Mouse (Mus musculus) ES-E14 (cell line): ENCODE measurements around the gene Cap2. TPM values are rescaled to one million over a fixed set of nuclear protein-coding genes. Genes with fewer than 3 reads are reported as not detected.

ENCODE experiments used
- DNase-seq: peaks from one replicate; pipeline ENCODE4 v3.0.0-alpha.2; 2013; ENCODE audit warnings: low read depth, low spot score
- H3K27ac ChIP-seq: 2 replicates; pipeline ENCODE4 v1.5.1; 2012; ENCODE audit warnings: low read depth, mild to moderate bottlenecking, low read length, moderate library complexity, mixed read lengths; ENCODE audit not compliant: poor library complexity, insufficient read depth, severe bottlenecking
- H3K36me3 ChIP-seq: 2 replicates; pipeline ENCODE4 v1.6.1; 2012; ENCODE audit warnings: mild to moderate bottlenecking, low read length, moderate library complexity, mixed read lengths; ENCODE audit not compliant: control insufficient read depth, poor library complexity, insufficient read depth, severe bottlenecking
- H3K4me1 ChIP-seq, 2 experiments: fragments of 150-350 bp in 1 of 2; sonication (generic) in 1 of 2; 2 replicates each; pipeline ENCODE4 v1.6.1; 2012; ENCODE audit warnings: low read length in 2 of 2, mild to moderate bottlenecking in 1 of 2, mixed read lengths in 1 of 2; ENCODE audit not compliant: control insufficient read depth in 2 of 2, insufficient read depth in 2 of 2, poor library complexity in 1 of 2
- H3K4me3 ChIP-seq, 2 experiments: fragments of 150-350 bp in 1 of 2; sonication (generic) in 1 of 2; 2 replicates each; pipeline ENCODE4 v1.5.1; 2012; ENCODE audit warnings: low read length in 2 of 2, low read depth in 1 of 2, mild to moderate bottlenecking in 1 of 2, mixed read lengths in 1 of 2; ENCODE audit not compliant: insufficient read depth in 1 of 2, poor library complexity in 1 of 2, severe bottlenecking in 1 of 2
- H3K9ac ChIP-seq: 2 replicates; pipeline ENCODE4 v1.6.1; 2012; ENCODE audit warnings: low read depth, mild to moderate bottlenecking, low read length, mixed read lengths; ENCODE audit not compliant: poor library complexity, insufficient read depth, severe bottlenecking
- H3K9me3 ChIP-seq: fragments of 150-350 bp; sonication (generic); 2 replicates; pipeline ENCODE4 v1.6.1; 2012; ENCODE audit warnings: low read depth, mild to moderate bottlenecking, low read length; ENCODE audit not compliant: control insufficient read depth, insufficient read depth
- CHD2 ChIP-seq: IDR thresholded peaks from 2 replicates; pipeline ENCODE4 v1.6.1; 2014; ENCODE audit warnings: mild to moderate bottlenecking, low read depth, low read length, inconsistent platforms
- ZC3H11A ChIP-seq: IDR thresholded peaks from 2 replicates; pipeline ENCODE4 v1.6.1; 2012; ENCODE audit warnings: low read depth, mild to moderate bottlenecking, inconsistent platforms, low read length, borderline replicate concordance
- in situ Hi-C, 2 experiments: fragments of 600-800 bp; cut with MboI; formaldehyde crosslinking; loops; one replicate each; pipeline ENCODE4 v1.15.1; 2025; ENCODE audit warnings: low sequenced_read_pairs in 2 of 2, inconsistent platforms in 1 of 2; ENCODE audit not compliant: unreplicated experiment in 2 of 2
- total RNA-seq: library from RNA; depleted of rRNA; stranded (reverse); fragments of 300-350 nt; gene quantifications from 2 replicates; pipeline ENCODE4 v1.2.3, GENCODE M21; 2012; rRNA removed

Cap2 gene
- total RNA-seq, 1 experiment: 5.1 TPM

DNA sequence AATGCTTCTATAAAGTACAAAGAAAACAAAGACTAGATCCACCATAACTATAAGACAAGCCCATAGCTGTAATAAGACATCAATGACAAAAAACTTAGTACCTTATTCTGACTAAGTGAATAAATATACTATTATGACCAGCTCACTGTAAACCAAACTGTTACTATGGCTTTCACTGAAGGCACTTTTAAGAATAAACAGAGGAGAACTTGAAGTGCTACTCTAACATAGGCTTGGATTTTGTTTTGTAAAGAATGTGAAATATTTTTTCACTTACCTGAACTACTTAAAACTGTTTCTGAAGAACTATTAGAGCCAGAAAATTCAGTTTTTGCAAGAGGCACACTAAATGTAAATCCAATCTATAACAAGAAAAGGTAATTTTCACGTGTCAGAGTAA lies 197.7 kb downstream of the Cap2 start:
- Histone ChIP-seq H3K27ac (no peak overlapping the region), H3K4me3 (no peak overlapping the region), H3K9me3 (no peaks in the 10 kb centered on the region), H3K9ac (no peak overlapping the region), H3K4me1 (peaks cover 0 to 23% of the 10 kb centered on the region in 2 experiments; a peak in 2 of 4 replicates), H3K36me3 (peaks cover 1% of the 10 kb centered on the region; the same call in 1 of the 2 replicates)
- TF ChIP-seq ZC3H11A (no peak), CHD2 (no peak)
- in situ Hi-C loops: no loop called here
- DNase-seq: no peak

Other genes with a start within 250 kb of the Cap2 start
- gene Stmnd1, start 228.1 kb upstream of the Cap2 start, total RNA-seq: not detected in 2 replicates
- gene Rbm24, start 83.4 kb upstream of the Cap2 start, total RNA-seq: 0.54 TPM in 1 of 2 replicates, not detected in the other
- 28.2 and 32.0 TPM in 2 replicates for gene Fam8a1, start 167.7 kb downstream of the Cap2 start, total RNA-seq
- 125 and 129 TPM in 2 replicates for gene Nup153, start 226.1 kb downstream of the Cap2 start, total RNA-seq